Mouse (Mus musculus): ENCODE data around the gene 4930512M02Rik. TPM values are rescaled to one million over a fixed set of nuclear protein-coding genes. Genes with fewer than 3 reads are reported as not detected.

Gene 4930512M02Rik
- polyA plus RNA-seq, 1 experiment from 2014 or later, result not detected

DNA sequence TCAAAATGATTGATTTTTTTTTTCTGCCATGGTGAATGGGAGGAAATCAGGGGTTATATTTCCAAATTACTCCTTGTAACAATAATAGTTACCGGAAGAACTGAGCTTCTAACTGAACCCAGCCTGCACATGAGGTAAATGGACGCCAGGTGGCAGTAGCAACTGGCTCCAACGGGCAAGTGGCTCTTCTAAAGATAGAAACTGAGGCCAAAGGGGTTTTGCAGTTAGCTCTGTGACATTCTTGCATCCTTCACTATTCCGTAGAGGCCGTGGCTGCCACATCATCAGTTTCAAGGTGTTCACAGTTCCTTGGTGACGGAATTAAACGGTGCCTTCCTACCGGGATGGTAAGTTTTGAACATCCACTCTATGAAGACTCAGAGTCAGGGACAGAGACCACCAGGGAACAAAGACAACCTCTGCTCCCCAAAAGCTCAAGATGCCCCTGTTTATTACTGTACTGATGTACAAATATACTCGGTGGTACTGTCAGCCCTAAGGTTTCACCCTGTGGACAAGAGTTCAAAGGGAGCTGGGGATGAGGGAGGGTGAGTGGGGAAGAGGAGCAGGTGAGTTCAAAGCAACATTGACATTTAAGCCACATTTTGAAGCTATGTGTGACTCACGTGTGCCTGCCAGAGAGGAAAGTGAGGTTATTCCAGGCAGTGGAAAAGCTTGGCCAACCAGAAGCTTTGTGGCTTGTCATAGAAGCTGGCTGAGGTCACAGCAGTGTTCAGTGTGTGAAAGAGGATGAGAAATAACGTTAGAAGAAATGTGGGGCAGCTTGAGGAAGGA is 70.3 kb downstream of the 4930512M02Rik start:
- Histone ChIP-seq H3K4me2 (ENCODE audit: low read depth, low read length) (no peak overlapping the region), H3K4me3 (ENCODE audit: low read length) (no peak overlapping the region), H3K27ac (ENCODE audit: low read length) (no peak overlapping the region), H3K36me3 (ENCODE audit: control insufficient read depth, insufficient read depth) (no peaks in the 10 kb centered on the region), H3K4me1 (ENCODE audit: control insufficient read depth, insufficient read depth, low read length) (no peaks in the 10 kb centered on the region), H3K9me3 (replicated peaks; ENCODE audit: control insufficient read depth, low read length) (no peaks in the 10 kb centered on the region), H3K27me3 (ENCODE audit: control insufficient read depth, insufficient read depth, low read length) (no peaks in the 10 kb centered on the region), H3K9ac (ENCODE audit: low read length) (no peak overlapping the region)
- 0 out of 2 replicates have a peak, but pooled peaks have one; percentile 37 for ATAC-seq (replicated peaks; ENCODE audit: extremely low read depth, insufficient read depth, low FRiP score)
- 30% methylated on average over 11 of the region's 11 CpGs for WGBS

DNA sequence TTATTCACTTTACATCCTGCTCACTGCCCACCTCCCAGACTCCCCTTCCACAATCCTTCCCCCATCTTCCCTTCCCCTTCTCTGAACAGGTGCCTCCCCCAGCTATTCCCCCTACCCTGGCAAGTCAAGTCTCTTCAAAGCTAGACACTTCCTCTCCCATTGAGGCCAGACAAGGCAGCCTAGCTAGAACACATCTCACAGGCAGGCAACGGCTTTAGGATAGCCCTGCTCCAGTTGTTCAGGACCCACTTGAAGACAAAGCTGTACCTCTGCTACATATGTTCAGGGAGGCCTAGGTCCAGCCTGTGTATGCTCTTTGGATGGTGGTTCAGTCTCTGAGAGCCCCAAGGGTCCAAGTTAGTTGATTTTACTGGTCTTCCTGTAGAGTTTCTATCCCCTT is 71.4 kb downstream of the 4930512M02Rik start:
- no peak for ATAC-seq (replicated peaks; ENCODE audit: extremely low read depth, insufficient read depth, low FRiP score)
- WGBS, result 71% methylated on average over 1 of the region's 1 CpGs
- Histone ChIP-seq H3K27me3 (ENCODE audit: control insufficient read depth, insufficient read depth, low read length) (no peaks in the 10 kb centered on the region), H3K4me3 (ENCODE audit: low read length) (no peak overlapping the region), H3K4me2 (ENCODE audit: low read depth, low read length) (no peak overlapping the region), H3K9ac (ENCODE audit: low read length) (no peak overlapping the region), H3K4me1 (ENCODE audit: control insufficient read depth, insufficient read depth, low read length) (no peaks in the 10 kb centered on the region), H3K9me3 (replicated peaks; ENCODE audit: control insufficient read depth, low read length) (no peaks in the 10 kb centered on the region), H3K27ac (ENCODE audit: low read length) (no peak overlapping the region), H3K36me3 (ENCODE audit: control insufficient read depth, insufficient read depth) (no peaks in the 10 kb centered on the region)

DNA sequence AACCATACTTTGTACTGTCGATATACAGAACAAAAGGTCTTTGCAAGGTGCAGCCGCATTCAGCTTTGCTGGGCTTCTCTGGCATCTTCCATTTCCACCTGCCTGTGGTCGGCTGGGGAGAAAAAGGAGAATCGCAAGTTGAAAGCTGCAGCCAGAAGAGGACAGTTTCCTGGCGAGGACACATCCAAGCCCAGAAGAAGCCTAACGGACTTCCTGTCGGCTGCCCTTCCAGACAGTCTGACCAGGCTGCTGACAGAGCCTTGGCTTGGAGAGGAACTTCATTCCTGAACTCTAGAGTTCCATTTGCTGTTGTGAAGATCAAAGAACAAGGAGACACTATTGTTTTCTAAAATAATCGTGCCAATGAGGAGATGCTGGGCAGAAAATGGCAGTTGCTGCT is 72.1 kb downstream of the 4930512M02Rik start:
- no peak overlapping the region for H3K27ac ChIP-seq (ENCODE audit: low read length)
- 59% methylated on average over 8 of the region's 8 CpGs for WGBS
- H3K4me3 ChIP-seq (ENCODE audit: low read length), result no peak overlapping the region
- no peak for ATAC-seq (replicated peaks; ENCODE audit: extremely low read depth, insufficient read depth, low FRiP score)
- no peaks in the 10 kb centered on the region for H3K27me3 ChIP-seq (ENCODE audit: control insufficient read depth, insufficient read depth, low read length)
- no peak overlapping the region for H3K9ac ChIP-seq (ENCODE audit: low read length)
- H3K4me1 ChIP-seq (ENCODE audit: control insufficient read depth, insufficient read depth, low read length), result no peaks in the 10 kb centered on the region
- H3K9me3 ChIP-seq (replicated peaks; ENCODE audit: control insufficient read depth, low read length), result no peaks in the 10 kb centered on the region
- no peaks in the 10 kb centered on the region for H3K36me3 ChIP-seq (ENCODE audit: control insufficient read depth, insufficient read depth)
- H3K4me2 ChIP-seq (ENCODE audit: low read depth, low read length), result no peak overlapping the region

DNA sequence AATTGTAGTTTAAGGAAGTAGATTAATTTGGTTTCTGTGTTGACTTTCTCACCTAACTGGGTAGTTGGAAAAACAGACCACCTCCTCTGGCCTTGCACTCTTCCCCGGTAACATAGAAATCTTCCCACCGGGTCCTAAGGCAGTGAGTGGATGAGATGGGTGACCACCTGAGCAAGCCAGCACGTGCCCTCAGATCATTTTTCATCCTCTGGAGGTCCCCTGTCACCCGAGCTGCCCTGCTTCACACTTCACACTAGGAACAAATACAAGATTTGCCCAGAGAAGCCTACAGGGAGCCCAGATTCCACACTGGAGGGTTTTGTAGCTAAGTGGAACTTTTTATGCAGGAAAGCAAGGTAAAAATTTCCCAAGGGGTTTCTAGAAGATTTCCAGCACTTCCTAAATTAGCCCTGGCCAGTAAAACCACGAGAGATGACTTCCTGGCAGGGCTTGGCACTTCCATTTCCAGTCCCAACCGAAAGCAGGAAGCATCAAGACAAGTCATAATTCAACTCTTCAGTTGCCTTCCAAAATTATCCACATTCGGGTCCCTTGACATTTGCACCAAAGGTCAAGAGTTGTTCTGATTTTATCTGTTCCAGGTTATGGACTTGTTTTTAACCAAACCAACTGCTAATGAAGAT is 79.9 kb downstream of the 4930512M02Rik start:
- Histone ChIP-seq H3K36me3 (ENCODE audit: control insufficient read depth, insufficient read depth) (no peaks in the 10 kb centered on the region), H3K9me3 (replicated peaks; ENCODE audit: control insufficient read depth, low read length) (no peaks in the 10 kb centered on the region), H3K4me3 (ENCODE audit: low read length) (no peak overlapping the region), H3K9ac (ENCODE audit: low read length) (no peak overlapping the region), H3K4me1 (ENCODE audit: control insufficient read depth, insufficient read depth, low read length) (no peaks in the 10 kb centered on the region), H3K4me2 (ENCODE audit: low read depth, low read length) (no peak overlapping the region), H3K27ac (ENCODE audit: low read length) (no peak overlapping the region), H3K27me3 (ENCODE audit: control insufficient read depth, insufficient read depth, low read length) (no peaks in the 10 kb centered on the region)
- ATAC-seq (replicated peaks; ENCODE audit: extremely low read depth, insufficient read depth, low FRiP score), result no peak
- WGBS, result 66% methylated on average over 7 of the region's 7 CpGs

DNA sequence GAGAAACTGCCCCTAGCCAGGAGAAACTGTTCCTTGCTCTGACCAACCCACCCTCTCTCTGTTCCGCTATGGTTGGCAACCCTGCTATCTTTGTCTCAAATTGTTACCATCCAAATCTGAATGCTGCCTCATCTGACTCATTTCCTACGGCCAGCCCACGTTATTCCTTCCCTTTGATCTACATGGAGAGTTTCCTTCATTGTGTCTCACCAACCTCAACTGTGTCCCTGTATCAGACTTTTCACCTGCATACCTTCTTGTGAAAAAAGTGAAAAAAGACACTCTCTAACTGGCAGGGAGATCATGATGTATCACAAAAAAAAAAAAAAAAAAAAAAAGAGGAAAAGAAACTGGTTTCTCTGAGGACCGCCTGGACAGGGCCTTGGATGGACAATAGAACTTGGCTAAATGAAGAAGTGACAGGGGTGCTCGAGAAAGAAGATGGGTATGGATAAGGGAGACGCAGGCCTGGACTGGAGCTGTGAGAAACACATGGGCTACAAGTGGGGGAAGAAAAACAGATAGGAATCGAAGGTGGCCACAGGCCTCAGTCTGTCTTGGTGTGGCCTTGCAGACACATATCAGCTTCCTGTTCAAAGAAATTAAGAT is 80.6 kb downstream of the 4930512M02Rik start:
- Histone ChIP-seq H3K36me3 (ENCODE audit: control insufficient read depth, insufficient read depth) (no peaks in the 10 kb centered on the region), H3K9ac (ENCODE audit: low read length) (no peak overlapping the region), H3K27ac (ENCODE audit: low read length) (no peak overlapping the region), H3K9me3 (replicated peaks; ENCODE audit: control insufficient read depth, low read length) (no peaks in the 10 kb centered on the region), H3K27me3 (ENCODE audit: control insufficient read depth, insufficient read depth, low read length) (no peaks in the 10 kb centered on the region), H3K4me1 (ENCODE audit: control insufficient read depth, insufficient read depth, low read length) (no peaks in the 10 kb centered on the region), H3K4me3 (ENCODE audit: low read length) (no peak overlapping the region), H3K4me2 (ENCODE audit: low read depth, low read length) (no peak overlapping the region)
- no peak for ATAC-seq (replicated peaks; ENCODE audit: extremely low read depth, insufficient read depth, low FRiP score)
- 67% methylated on average over 7 of the region's 7 CpGs for whole genome bisulfite sequencing

DNA sequence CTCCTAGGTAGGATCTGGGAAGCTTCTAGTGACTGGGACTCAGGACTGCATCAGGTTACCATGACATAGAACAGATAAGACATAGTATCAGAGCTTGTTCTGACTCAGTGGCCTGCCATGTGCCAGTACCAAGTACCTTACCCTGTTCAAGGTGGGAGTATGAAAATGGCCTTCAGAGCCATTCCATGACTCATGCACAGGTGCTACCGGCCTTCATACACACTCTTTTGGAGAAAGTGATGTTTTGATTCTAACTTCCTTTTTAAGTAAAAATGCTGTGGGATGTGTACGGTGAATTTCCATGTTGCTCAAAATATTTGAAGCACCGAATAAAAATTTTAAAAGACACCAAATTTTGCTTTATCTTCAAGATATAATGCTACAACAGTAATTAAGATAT is 81.7 kb downstream of the 4930512M02Rik start:
- no peaks in the 10 kb centered on the region for H3K4me1 ChIP-seq (ENCODE audit: control insufficient read depth, insufficient read depth, low read length)
- no peaks in the 10 kb centered on the region for H3K36me3 ChIP-seq (ENCODE audit: control insufficient read depth, insufficient read depth)
- no peaks in the 10 kb centered on the region for H3K27me3 ChIP-seq (ENCODE audit: control insufficient read depth, insufficient read depth, low read length)
- H3K9ac ChIP-seq (ENCODE audit: low read length), result no peak overlapping the region
- WGBS, result 82% methylated on average over 3 of the region's 3 CpGs
- ATAC-seq (replicated peaks; ENCODE audit: extremely low read depth, insufficient read depth, low FRiP score), result no peak
- H3K9me3 ChIP-seq (replicated peaks; ENCODE audit: control insufficient read depth, low read length), result no peaks in the 10 kb centered on the region
- no peak overlapping the region for H3K4me2 ChIP-seq (ENCODE audit: low read depth, low read length)
- no peak overlapping the region for H3K4me3 ChIP-seq (ENCODE audit: low read length)
- no peak overlapping the region for H3K27ac ChIP-seq (ENCODE audit: low read length)

Other genes starting within 250 kb of the 4930512M02Rik start
- gene Spata48, start 165.7 kb downstream of the 4930512M02Rik start, polyA plus RNA-seq (2015; fragmentation: Nextera tagmentation; extraction: Ambion mirVana), result 1.7 and 1.8 TPM in 2 replicates
- 0.66 and 0.67 TPM in 2 replicates for gene Zpbp, start 165.4 kb downstream of the 4930512M02Rik start, polyA plus RNA-seq (2015; fragmentation: Nextera tagmentation; extraction: Ambion mirVana)
- 3.9 and 15.1 TPM in 2 replicates for gene Ikzf1, start 57.2 kb upstream of the 4930512M02Rik start, polyA plus RNA-seq (2015; fragmentation: Nextera tagmentation; extraction: Ambion mirVana)
- gene Fignl1, start 181.1 kb upstream of the 4930512M02Rik start, polyA plus RNA-seq (2015; fragmentation: Nextera tagmentation; extraction: Ambion mirVana), result 46.3 and 56.0 TPM in 2 replicates

Measured in heart, embryonic 16.5 days (tissue).